Mouse (Mus musculus) spleen, postnatal 0 days (tissue): ENCODE measurements around the gene Tex13b. TPM values are rescaled to one million over a fixed set of nuclear protein-coding genes. Genes with fewer than 3 reads are reported as not detected.

Experiments used
- polyA plus RNA-seq: library from polyadenylated mRNA; unstranded; fragments of >200 nt; fragmentation: Nextera tagmentation; extraction: Ambion mirVana; gene quantifications from 2 replicates; pipeline ENCODE4 v1.2.1, GENCODE M21; 2015

Gene Tex13b
- polyA plus RNA-seq, result not detected in 2 replicates

DNA sequence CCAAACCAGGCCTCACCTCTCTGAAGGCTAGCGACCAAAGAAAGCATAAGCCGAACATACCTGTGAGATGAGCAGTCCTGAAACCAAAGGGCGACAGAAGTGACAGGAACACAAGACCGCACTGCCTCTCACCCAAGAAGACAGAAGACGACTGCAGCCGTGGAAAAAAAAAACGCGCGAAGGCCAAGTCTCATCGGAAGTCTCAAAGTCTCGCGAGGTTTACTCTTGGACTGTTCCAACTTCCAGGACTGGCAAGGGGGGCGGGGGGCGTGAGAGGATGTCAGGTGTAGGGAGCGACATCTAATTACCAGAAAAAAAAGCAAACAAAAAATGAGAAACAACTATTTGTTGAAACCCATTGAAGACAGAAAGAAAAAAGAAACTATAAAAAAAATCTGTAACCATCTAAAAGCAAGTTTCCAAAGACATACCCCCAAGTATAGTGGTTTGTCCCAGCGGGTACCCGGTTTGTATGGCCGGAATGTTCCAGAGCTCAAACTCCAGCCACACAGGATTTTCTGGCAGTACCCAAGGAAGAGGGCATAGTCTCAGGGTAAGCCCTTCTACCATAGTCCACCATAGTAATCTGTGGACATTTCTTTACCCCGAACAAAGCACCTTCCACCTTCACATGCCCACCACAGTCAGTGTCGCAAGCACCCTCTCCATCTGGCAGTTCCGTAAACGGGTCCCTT, at the start of gene Tex13b:
TSS of gene Tex13b (minus strand) at position 122 of the 695 bp plus-strand sequence.

Other genes with a start within 250 kb of the Tex13b start
- gene Tsc22d3, start 212.8 kb downstream of the Tex13b start, polyA plus RNA-seq, result 43.2 and 49.4 TPM in 2 replicates
- 1.2 and 1.6 TPM in 2 replicates for gene Mid2, start 148.8 kb downstream of the Tex13b start, polyA plus RNA-seq
- gene Vsig1, start 94.2 kb upstream of the Tex13b start, polyA plus RNA-seq, result 0.06 and 0.13 TPM in 2 replicates
- gene Psmd10, start 143.3 kb upstream of the Tex13b start, polyA plus RNA-seq, result 45.1 and 45.4 TPM in 2 replicates
- 35.4 and 36.0 TPM in 2 replicates for gene Atg4a, start 143.5 kb upstream of the Tex13b start, polyA plus RNA-seq